Mouse (Mus musculus) duodenum, adult 2 months (tissue): Measurements from ENCODE around the gene Adgrg5. TPM values are rescaled to one million over a fixed set of nuclear protein-coding genes. Genes with fewer than 3 reads are reported as not detected.

Experiments used
- polyA plus RNA-seq: library from polyadenylated mRNA; depleted of rRNA; stranded (reverse); fragments of >200 nt; gene quantifications from 2 replicates; pipeline ENCODE4 v1.2.3, GENCODE M21; 2012; ENCODE audit warnings: low replicate concordance; rRNA removed

Adgrg5 gene
- 7.2 and 10.5 TPM in 2 replicates for polyA plus RNA-seq

DNA sequence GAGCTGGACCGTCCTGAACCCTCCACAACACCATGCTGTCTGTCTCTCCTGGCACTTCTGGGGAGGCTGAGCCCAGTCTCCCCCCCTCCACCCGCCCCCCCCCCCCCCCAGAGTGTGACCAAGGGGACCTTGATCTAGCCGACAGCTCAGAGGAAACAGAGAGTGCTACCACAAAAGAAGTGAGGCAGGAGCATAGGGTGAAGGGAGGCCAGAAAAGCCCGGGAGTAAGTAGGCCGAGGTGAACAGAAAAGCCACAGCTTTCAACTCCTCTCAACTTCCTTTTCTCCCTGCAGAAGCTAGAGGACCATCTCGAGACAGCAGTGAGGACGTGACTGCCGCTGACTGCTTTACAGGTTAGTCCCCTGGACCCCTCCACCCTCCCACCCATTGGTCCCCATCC, at the start of gene Adgrg5:
Adgrg5 (plus strand) TSS at position 290 of the 400 bp plus-strand sequence.

DNA sequence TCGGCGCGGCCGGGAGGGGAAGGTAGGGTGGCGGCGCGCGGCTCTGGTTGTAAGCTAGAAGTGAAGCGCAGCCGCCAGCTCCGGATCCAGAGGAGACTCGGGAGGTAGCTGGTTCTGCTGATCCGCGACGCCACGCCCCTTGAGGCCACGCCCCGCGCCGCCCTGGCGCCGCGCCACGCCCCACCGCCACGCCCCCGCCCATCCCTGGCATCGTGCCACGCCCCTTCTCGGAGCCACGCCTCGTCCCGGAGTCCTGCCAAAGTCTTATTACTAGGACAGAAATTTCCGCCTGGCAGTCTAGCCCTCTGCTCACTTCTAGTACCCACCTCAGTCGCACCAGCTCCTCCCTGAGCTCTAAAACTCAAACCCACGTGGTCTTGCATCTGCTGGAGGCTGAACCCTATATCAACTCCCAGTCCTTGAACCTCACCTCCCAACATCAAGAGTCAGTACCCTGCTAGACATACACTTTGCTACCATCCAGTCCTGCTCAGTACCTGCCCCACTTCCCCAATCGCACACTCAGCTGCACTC, 47.2 kb upstream of the Adgrg5 start, which contains the start of gene Dok4:
Dok4 (minus strand) TSS at position 134 of the 534 bp plus-strand sequence.

DNA sequence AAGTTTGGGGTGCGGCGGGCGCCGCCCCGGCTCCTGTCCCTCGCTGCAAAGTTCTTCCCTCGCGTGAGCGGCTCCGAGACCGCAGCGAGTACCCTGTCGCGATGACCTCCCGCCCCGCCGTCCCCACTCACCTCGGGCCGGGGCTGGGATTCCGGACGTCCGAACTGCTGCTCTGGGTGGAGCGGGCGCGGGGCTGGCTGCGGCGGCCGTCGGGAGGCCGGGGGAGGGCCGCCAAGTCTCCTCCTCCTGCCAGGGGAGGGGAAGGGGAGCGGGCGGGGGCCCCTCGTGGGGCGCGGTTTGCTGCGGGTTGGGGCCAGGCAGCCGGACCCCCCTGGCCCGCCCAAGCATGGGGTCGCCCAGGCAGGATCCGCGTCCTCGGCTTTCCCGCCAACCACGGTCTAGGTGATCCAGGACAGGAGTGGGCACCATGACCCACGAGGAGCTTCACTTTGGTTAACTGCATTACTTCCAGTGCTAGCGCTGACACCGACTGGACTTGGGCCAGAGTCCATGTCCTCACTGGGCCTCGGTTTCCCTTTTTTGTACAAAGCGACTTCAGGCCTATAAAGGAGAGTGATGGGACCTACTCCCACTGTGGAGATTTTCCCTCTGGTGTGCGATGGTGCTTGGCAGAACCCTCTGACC, 5.5 kb upstream of the Adgrg5 start, which contains the start of gene Ccdc102a:
Ccdc102a (minus strand) TSS at position 248 of the 645 bp plus-strand sequence.

DNA sequence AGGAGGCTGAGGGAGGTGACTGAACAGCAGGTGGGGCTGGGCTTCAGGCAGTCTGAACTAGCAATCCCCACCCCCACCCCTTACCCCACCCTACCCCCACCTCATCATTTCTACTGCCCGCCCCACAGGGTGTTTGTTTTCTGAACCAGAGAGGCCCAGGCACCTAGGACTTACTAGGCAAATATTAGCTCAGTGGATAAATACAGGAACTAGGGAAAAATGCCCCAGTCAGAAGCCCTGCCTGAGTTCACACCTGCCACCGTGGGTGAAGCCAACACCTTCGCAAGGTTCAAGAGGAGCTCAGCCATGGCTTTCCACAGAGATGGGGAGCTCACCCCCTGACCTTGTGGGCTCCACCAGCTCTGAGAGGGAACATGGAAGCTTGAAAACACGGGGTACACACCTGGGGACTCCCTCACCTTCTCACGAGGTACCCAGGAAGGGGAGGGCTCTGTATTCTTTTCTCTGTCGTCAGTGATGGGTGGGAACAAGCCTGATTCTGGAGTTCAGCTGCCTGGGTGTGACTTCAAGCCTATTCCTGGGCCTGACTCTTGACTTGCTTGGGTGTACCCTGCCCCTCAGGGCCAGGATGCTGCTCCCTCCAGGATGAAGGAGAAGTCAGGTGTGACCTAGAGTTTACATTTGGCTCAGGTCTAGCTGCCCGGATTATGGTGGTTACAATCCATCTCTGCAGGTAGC, 51.1 kb downstream of the Adgrg5 start, which contains the start of gene Adgrg1:
Adgrg1 (plus strand) TSS at position 285 of the 699 bp plus-strand sequence.

Other genes with a start within 250 kb of the Adgrg5 start
- gene Pllp, start 227.4 kb upstream of the Adgrg5 start, polyA plus RNA-seq, result 48.1 and 54.6 TPM in 2 replicates
- 1.0 and 3.1 TPM in 2 replicates for gene Ccl22, start 178.1 kb upstream of the Adgrg5 start, polyA plus RNA-seq
- 115 and 144 TPM in 2 replicates for gene Cx3cl1, start 151.7 kb upstream of the Adgrg5 start, polyA plus RNA-seq
- gene Ccl17, start 113.2 kb upstream of the Adgrg5 start, polyA plus RNA-seq, result 1.1 TPM in 1 of 2 replicates, not detected in the other
- 237 and 242 TPM in 2 replicates for gene Coq9, start 85.4 kb upstream of the Adgrg5 start, polyA plus RNA-seq
- 77.8 and 124 TPM in 2 replicates for gene Ciapin1, start 85.3 kb upstream of the Adgrg5 start, polyA plus RNA-seq
- gene Polr2c, start 66.2 kb upstream of the Adgrg5 start, polyA plus RNA-seq, result 36.8 and 50.6 TPM in 2 replicates
- gene Dok4, start 47.4 kb upstream of the Adgrg5 start, polyA plus RNA-seq, result 43.2 and 98.0 TPM in 2 replicates
- gene Ccdc102a, start 5.6 kb upstream of the Adgrg5 start, polyA plus RNA-seq, result 7.1 and 8.5 TPM in 2 replicates
- gene Adgrg1, start 51.1 kb downstream of the Adgrg5 start, polyA plus RNA-seq, result 29.3 and 63.5 TPM in 2 replicates
- gene Adgrg3, start 94.0 kb downstream of the Adgrg5 start, polyA plus RNA-seq, result 4.8 and 5.7 TPM in 2 replicates
- gene Drc7, start 131.4 kb downstream of the Adgrg5 start, polyA plus RNA-seq, result not detected in 2 replicates
- gene Katnb1, start 157.5 kb downstream of the Adgrg5 start, polyA plus RNA-seq, result 13.4 and 16.4 TPM in 2 replicates